ENCODE assay signal across 11 mouse cellular contexts in genomic region chr7:67112495-67113216, GRCm38 (mm10).
DNase-seq lines count a peak whose midpoint lies in the region; ATAC-seq lines count a peak whose summit lies in the region.
"Had no signal": no experiment of that assay in that cellular context is flagged by ENCODE, and none has a peak within 500 bp of the region (broad histone marks: within the 10 kb centered on the region; RNA-seq: fewer than 3 reads in every experiment).

No protein-coding gene starts in this region.

- ATAC-seq in megakaryocyte-erythroid progenitor cell, adult 5-6 weeks (replicated peaks; ENCODE audit: low FRiP score, low TSS enrichment, poor library complexity, severe bottlenecking), result peak; percentile 59
- ATAC-seq: forebrain, postnatal 0 days; intestine, postnatal 0 days had no signal

- DNase-seq in 3134 (ENCODE audit: extremely low read depth, insufficient read length, low spot score), result peak; percentile 45
- DNase-seq in A20 (ENCODE audit: low read depth, low spot score), result peak; percentile 57
- DNase-seq in forelimb bud, embryonic 11.5 days (ENCODE audit: low read depth, low spot score), result peak; percentile 51
- no peak for DNase-seq in urinary bladder, postnatal 14 days (ENCODE audit: low spot score)
- no peak for DNase-seq in gastrocnemius, adult 8-10 months (ENCODE audit: low spot score in 2 of 2)
- no peak for DNase-seq in layer of hippocampus, adult 18-20 months (ENCODE audit: low spot score in 2 of 2)
- DNase-seq: forebrain, postnatal 0 days; lung, postnatal 4 days; right cerebral cortex, postnatal 25 days had no signal

Comparison
In these comparisons a context has a peak if more than half of its experiments do, and no peak if none do; other contexts are left out.
1. DNase-seq: peak in 3134 (single experiment), A20 (single experiment) and forelimb bud, embryonic 11.5 days (single experiment); none in urinary bladder, postnatal 14 days (single experiment), gastrocnemius, adult 8-10 months (0 of 2) and layer of hippocampus, adult 18-20 months (0 of 2).